Mouse (Mus musculus) left cerebral cortex, adult 18-20 months (tissue): ENCODE results near the gene Urb2. TPM values are rescaled to one million over a fixed set of nuclear protein-coding genes. Genes with fewer than 3 reads are reported as not detected.

Source experiments
- DNase-seq, 2 experiments: peaks; one replicate each; pipeline ENCODE4 v3.0.0; 2021 to 2022; ENCODE audit warnings: low spot score in 2 of 2, mixed read lengths in 1 of 2
- microRNA-seq, 2 experiments: library from miRNA; unstranded; fragments of <30 nt; microRNA quantifications; one replicate each; pipeline ENCODE4 v1.2.0; 2021
- total RNA-seq, 2 experiments: library from RNA; stranded (reverse); gene quantifications; 2 replicates each; pipeline ENCODE4 v1.2.3; 2021

The Urb2 gene
- total RNA-seq, 2 experiments from 2014 or later, result 12.1 to 12.9 TPM

GRCm38 (mm10) chr8:124076416-124076815, 55.1 kb downstream of the Urb2 start:
- no peak for DNase-seq

- DNase-seq, result no peak
These were observed 56.1 kb downstream of the Urb2 start for GRCm38 (mm10) chr8:124077377-124077776.

GRCm38 (mm10) chr8:124077998-124078397, 56.7 kb downstream of the Urb2 start:
- no peak for DNase-seq

- DNase-seq, result peak; percentile 26 to 64
These were observed 57.7 kb downstream of the Urb2 start for GRCm38 (mm10) chr8:124078969-124079368.

- peak; percentile 23 to 36 for DNase-seq
These were observed 59.4 kb downstream of the Urb2 start for GRCm38 (mm10) chr8:124080467-124081326.

- DNase-seq, result peak; percentile 31 to 53
These were observed 61.3 kb downstream of the Urb2 start for GRCm38 (mm10) chr8:124082616-124083015.

GRCm38 (mm10) chr8:124083611-124084010, 62.3 kb downstream of the Urb2 start:
- no peak for DNase-seq

- no peak for DNase-seq
These were observed 64.4 kb downstream of the Urb2 start for GRCm38 (mm10) chr8:124085668-124086067.

GRCm38 (mm10) chr8:124088092-124088613, 66.8 kb downstream of the Urb2 start:
- DNase-seq, result no peak

GRCm38 (mm10) chr8:124089016-124089415, 67.7 kb downstream of the Urb2 start:
- no peak for DNase-seq

- no peak for DNase-seq
These were observed 69.2 kb downstream of the Urb2 start for GRCm38 (mm10) chr8:124090473-124090872.

Small RNA genes within 50 kb of the gene (microRNA-seq; reads per million reads assigned to microRNA genes)
- 0 reads per million in 2 experiments for gene Mir1967

Other genes with a start within 250 kb of the Urb2 start
- 10 to 100 TPM; 45.1 to 50.6 TPM for gene Rab4a, start 215.5 kb upstream of the Urb2 start, total RNA-seq
- gene Ccsap, start 161.3 kb upstream of the Urb2 start, total RNA-seq, result 10 to 100 TPM; 62.6 to 74.7 TPM
- 10 to 100 TPM; 10.2 to 11.9 TPM for gene Acta1, start 126.8 kb upstream of the Urb2 start, total RNA-seq
- gene Nup133, start 72.2 kb upstream of the Urb2 start, total RNA-seq, result 10 to 100 TPM; 21.7 to 23.5 TPM
- gene Abcb10, start 38.4 kb upstream of the Urb2 start, total RNA-seq, result 10 to 100 TPM; 17.3 to 20.1 TPM
- gene Taf5l, start 111 bp upstream of the Urb2 start, total RNA-seq, result 10 to 100 TPM; 21.2 to 23.9 TPM
- 10 to 100 TPM; 51.5 to 60.6 TPM for gene Galnt2, start 209.9 kb downstream of the Urb2 start, total RNA-seq